Mouse (Mus musculus): ENCODE measurements around the gene Rogdi. TPM values are rescaled to one million over a fixed set of nuclear protein-coding genes. Genes with fewer than 3 reads are reported as not detected.

The Rogdi gene
- 27.5 and 28.3 TPM in 2 replicates for polyA plus RNA-seq (2015; fragmentation: Nextera tagmentation; extraction: Ambion mirVana)

DNA sequence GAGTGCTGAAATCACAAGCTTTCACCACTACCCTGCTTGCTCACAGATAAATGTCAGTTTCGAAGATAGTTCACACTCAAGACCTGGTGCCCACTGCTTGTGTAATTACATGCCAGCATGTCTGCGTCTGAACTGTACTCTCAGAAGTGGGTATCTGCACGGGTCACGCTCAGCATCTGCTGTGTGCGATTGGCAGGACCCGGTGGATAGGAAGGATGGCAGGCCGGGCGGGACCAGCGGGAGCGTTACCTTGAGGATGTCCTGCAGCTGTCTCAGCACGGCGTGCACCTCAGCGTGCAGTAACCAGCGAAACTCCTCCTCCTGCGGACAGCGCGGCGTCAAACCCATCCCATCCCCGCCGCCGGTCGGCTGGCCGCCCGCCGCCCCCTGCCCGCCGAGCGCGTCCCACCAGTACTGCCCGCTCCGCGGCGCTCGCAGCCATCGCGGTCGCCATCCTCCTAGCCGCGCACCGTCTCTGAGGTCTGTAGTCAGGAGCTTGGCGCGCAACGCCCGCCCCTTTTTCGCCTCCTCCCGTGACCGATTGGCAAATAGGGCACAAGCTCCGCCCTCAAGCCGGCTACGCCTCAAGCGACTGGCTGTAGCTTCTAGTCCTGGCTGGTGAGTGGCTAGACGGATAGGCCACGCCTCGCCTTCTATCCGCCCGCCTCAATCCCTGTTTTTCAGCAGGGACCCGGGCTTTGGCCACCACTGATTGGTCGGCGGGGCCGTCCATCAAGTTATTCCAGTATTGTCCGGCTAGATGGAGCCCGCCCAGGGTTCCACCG lies at the start of gene Rogdi:
Rogdi (minus strand) TSS at position 500 of the 785 bp plus-strand sequence.

DNA sequence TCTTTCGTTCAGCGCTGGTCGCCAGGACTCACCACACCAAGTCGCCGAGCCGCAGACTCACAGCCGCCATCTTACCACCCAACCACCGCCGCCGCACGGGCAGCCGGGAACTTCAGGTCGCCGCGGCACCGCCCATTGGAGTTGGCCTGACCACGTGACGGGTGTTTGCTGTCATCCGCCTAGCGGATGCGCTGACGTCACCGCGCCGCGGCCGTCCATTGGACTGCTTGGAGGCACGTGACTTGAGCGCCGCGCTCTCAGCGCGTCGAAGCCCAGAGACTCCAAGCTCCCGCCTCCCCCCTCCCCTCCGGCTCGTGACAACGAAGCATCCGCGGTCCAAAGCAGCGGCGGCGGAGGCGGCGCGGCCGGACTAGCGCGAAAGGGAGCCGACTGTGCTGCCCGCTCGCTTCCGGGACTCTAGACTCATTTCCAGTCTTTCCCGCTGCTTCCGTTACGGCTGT lies 36.5 kb upstream of the Rogdi start, which contains the start of the genes Glyr1 and Ubn1:
Glyr1 (minus strand) TSS at position 90 of the 461 bp plus-strand sequence.
Ubn1 (plus strand) TSS at position 284 of the 461 bp plus-strand sequence.

DNA sequence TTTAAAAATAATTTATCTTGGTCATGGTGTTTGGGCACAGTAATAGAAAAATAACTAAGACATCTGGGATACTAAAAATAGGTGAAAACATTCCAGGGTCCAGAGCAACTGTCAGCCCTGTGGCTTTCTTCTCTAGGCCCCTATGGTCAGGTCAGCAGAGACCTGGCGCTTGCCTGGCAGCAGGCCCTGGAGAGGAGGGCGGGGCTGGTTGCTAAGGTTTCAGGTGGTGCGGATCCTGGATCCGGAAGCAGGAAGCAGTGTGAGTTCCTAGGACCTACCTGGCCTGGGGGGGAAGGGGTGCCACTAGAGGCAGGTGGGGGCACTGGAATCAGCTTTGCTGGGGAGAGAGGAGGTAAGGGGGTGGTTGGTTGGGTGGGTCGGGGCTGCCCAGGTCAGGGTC lies 6.3 kb downstream of the Rogdi start, which contains the start of gene Smim22:
Smim22 (plus strand) TSS at position 222 of the 400 bp plus-strand sequence.

DNA sequence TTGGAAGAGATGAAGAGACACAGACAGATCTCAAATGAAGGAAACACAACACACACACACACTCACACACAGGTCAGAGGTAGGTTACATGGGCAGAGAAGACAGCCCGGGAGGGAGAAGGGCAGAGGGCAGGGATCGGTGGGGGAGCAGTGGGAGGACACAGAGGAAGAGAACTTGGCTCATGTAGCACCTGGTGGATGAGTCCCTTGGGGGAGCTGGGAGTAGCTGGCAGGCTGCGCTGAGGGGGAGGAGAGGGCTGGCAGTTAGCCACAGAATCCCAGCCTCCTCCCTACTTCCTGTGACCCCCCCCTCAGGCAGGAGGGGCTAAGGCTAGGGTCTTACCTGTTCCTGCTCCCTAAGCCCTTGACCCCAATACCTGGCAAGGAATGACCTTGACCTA lies 15.8 kb downstream of the Rogdi start, which contains the start of gene Sept12:
Sept12 (minus strand) TSS at position 300 of the 400 bp plus-strand sequence.

DNA sequence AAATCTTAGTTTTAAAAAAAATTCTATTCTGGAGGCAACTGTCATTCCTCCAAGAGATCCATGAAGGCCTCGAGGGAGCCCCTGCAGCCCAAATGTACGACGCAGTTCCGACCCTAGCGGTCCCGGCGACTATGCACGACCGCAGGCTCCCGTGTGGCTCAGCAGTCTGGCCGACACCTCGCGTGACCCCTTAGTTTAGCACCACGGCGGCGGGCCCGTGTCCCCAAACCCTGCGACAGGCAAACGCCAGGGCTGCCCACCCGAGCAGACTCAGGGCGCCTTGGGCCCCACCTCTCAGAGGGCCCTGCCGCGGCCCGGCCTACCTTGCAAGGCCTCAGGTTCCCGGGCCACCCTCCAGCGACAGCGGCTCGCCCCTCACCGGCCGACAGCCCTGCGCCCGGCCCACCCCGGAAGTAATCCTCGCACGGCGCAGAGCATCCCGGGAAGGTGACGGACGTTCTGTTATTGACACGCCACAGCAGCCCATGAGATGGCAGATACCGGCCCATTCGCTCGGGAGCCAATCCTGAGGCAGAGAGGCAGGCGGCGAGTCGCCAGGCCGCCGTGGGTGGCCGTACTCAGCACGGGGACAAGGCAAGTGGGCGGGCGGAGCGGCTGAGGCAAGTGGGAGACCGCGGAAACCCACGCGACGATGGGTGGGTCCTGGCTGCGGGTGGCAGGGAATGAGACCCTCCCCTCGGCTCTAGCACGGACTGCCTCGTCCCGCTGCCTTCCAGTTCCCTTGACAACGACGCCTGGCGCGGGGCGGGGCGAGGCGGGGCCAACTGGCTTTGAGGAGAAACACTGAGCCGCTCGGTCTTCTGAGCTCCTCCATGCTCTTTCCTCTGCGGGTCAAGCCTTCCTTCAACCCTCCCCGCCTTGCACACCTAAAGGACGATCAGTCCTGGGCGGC lies 49.3 kb downstream of the Rogdi start, which contains the start of gene Anks3:
Anks3 (minus strand) TSS at position 409 of the 913 bp plus-strand sequence.

Other genes with a start within 250 kb of the Rogdi start
- 30.5 and 33.2 TPM in 2 replicates for gene Cdip1, start 223.3 kb downstream of the Rogdi start, polyA plus RNA-seq (2015; fragmentation: Nextera tagmentation; extraction: Ambion mirVana)
- 0.35 and 0.69 TPM in 2 replicates for gene 4930562C15Rik, start 178.1 kb downstream of the Rogdi start, polyA plus RNA-seq (2015; fragmentation: Nextera tagmentation; extraction: Ambion mirVana)
- 41.6 and 42.7 TPM in 2 replicates for gene Ubald1, start 133.2 kb downstream of the Rogdi start, polyA plus RNA-seq (2015; fragmentation: Nextera tagmentation; extraction: Ambion mirVana)
- gene Mgrn1, start 127.3 kb downstream of the Rogdi start, polyA plus RNA-seq (2015; fragmentation: Nextera tagmentation; extraction: Ambion mirVana) = 56.0 and 61.4 TPM in 2 replicates
- gene Nudt16l1, start 74.8 kb downstream of the Rogdi start, polyA plus RNA-seq (2015; fragmentation: Nextera tagmentation; extraction: Ambion mirVana) = 72.2 and 77.5 TPM in 2 replicates
- 23.7 and 25.9 TPM in 2 replicates for gene Anks3, start 49.3 kb downstream of the Rogdi start, polyA plus RNA-seq (2015; fragmentation: Nextera tagmentation; extraction: Ambion mirVana)
- 0.13 TPM in 1 of 2 replicates, not detected in the other for gene Sept12, start 15.7 kb downstream of the Rogdi start, polyA plus RNA-seq (2015; fragmentation: Nextera tagmentation; extraction: Ambion mirVana)
- gene Smim22, start 6.3 kb downstream of the Rogdi start, polyA plus RNA-seq (2015; fragmentation: Nextera tagmentation; extraction: Ambion mirVana) = 29.1 and 30.4 TPM in 2 replicates
- 65.0 and 69.5 TPM in 2 replicates for gene Glyr1, start 36.3 kb upstream of the Rogdi start, polyA plus RNA-seq (2015; fragmentation: Nextera tagmentation; extraction: Ambion mirVana)
- gene Ubn1, start 36.5 kb upstream of the Rogdi start, polyA plus RNA-seq (2015; fragmentation: Nextera tagmentation; extraction: Ambion mirVana) = 9.1 and 9.8 TPM in 2 replicates
- gene Ppl, start 118.9 kb upstream of the Rogdi start, polyA plus RNA-seq (2015; fragmentation: Nextera tagmentation; extraction: Ambion mirVana) = 16.6 and 18.5 TPM in 2 replicates
- not detected in 2 replicates for gene Sec14l5, start 133.6 kb upstream of the Rogdi start, polyA plus RNA-seq (2015; fragmentation: Nextera tagmentation; extraction: Ambion mirVana)
- 11.1 and 17.1 TPM in 2 replicates for gene Nagpa, start 190.5 kb upstream of the Rogdi start, polyA plus RNA-seq (2015; fragmentation: Nextera tagmentation; extraction: Ambion mirVana)
- 4.4 and 5.4 TPM in 2 replicates for gene AU021092, start 208.7 kb upstream of the Rogdi start, polyA plus RNA-seq (2015; fragmentation: Nextera tagmentation; extraction: Ambion mirVana)
- 24.4 and 27.4 TPM in 2 replicates for gene Alg1, start 220.1 kb upstream of the Rogdi start, polyA plus RNA-seq (2015; fragmentation: Nextera tagmentation; extraction: Ambion mirVana)
- 22.2 and 26.0 TPM in 2 replicates for gene Eef2kmt, start 242.4 kb upstream of the Rogdi start, polyA plus RNA-seq (2015; fragmentation: Nextera tagmentation; extraction: Ambion mirVana)

Data from urinary bladder, postnatal 0 days (tissue).